Mouse (Mus musculus): ENCODE measurements around the gene Art3.

- TF ChIP-seq EP300 (IDR thresholded peaks at IDR 0.05) (no peak), CTCF (IDR thresholded peaks at IDR 0.05) (no peak)
These were observed 92.5 kb downstream of the Art3 start for GRCm38 (mm10) chr5:92424126-92424525.
